Mouse (Mus musculus): Measurements from ENCODE around the gene Parvb.
A peak's percentile ranks its signal among the peaks of the same experiment; 100 is the strongest.

The Parvb gene

DNA sequence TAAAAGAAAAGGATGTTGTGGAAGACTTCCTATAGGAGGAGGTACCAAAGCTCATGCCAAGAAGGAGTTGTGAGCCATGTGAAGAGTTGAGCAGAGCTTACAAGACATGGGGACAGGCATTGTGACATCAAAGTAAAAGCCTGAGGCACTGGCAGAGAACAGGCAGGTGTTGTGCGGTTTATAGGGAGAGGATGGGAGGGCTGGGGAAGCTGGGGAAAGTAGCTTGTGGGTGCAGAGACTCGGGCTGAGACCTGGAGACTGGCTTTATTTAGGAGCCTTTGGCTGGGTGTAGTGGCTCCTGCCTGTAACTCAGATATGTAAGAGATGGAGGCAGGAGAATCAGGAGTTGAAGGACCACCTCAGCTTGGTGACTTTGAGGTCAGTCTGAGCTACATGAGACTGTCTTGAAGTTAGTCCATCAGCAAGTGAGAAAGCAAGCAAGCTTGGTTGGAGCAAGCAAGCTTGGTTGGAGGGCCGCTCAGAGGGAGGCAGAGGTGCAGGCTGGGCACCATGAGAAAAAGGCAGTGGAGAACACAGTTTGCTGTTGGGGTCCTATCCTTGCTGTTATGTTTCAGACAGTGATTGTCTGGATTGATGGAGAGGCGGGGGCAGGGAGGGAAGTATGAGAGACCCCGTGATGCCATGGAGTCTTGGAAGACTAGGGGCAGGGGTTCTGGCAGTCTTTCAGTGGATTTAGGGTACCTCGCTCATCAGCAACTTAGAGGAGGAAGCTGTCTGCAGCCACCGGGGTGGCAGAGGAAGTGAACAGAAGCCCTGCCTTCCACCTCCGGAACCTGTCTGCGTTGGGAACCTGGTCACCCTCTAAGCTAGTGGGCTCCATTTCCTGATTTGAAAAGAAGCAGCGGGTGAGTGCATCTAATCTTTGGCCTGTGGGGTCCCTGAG, 92.4 kb downstream of the Parvb start, which contains the start of gene Parvg:
Parvg (plus strand) TSS at position 61 of the 904 bp plus-strand sequence.
- ATAC-seq (ENCODE audit: low TSS enrichment) = no peak

DNA sequence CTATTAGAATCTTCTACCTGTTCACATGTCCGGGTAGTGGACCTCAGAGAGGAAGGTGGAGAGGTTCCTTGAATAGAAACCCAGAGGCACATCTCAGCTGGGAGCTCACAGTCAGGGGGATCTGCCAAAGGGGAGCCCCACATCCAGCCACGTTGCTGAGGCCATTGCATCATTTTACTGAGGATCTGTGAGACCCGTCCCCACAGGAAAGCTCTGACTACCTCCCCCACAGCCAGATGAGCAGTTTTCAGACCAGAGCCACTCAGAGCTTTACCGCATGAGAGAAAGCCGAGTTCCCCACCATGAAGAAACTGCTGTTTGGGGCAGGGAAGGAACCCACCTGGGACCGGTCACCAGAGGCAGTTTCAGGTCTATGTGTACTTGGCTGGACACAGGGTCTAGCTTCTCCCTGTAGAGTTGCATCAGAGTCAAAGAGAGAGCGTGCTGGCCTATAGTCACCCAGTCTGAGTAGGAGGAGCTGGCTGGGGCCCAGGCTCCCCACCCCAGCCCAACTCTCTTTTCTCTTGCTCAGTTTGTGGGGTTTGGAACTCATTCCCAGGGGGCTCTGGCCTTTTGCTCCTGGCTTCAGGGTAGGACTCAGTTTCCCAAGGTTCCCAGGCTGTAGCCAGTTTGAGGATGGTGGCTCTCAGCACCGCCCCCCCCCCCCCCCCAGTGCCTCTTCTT, 93.2 kb downstream of the Parvb start:
- no peak for ATAC-seq (ENCODE audit: low TSS enrichment)

DNA sequence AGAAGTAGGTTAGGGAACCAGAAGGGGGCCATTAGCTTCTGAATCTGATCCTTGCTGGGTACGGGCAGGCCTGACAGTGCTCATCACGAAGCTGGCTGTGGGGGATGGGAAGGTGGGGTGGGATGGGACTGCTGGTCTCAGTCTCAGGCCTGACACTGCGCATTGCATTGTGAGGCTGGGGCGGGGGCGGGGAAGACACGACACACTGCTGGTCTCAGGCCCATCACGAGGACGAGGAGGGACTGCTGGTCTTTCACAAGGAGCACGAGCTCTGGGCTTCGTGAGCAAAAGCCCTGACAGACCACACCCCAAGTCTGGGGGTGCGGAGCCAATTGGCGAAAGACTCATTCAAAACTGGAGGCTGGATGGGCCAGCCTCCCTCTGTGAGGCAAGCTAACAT, 93.9 kb downstream of the Parvb start:
- ATAC-seq (ENCODE audit: low TSS enrichment) = no peak

DNA sequence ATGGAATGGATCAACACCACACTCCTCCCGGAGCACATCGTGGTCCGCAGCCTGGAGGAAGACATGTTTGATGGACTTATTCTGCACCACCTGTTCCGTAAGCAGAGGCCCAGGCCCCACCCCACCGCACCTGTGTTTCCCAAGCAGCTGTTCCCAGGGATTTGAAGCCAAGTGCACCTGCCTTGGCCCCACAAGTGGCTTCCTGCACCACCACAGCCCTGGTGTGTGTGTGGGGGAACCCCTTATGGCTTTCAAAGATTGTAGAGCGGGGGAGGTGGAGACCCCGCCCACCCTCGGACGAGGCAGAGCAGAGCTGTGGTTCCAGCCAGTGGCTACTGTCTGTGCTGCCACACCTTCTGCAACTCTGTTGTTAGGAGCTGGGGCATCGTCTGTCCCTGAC, 97.0 kb downstream of the Parvb start:
- no peak for ATAC-seq (ENCODE audit: low TSS enrichment)

DNA sequence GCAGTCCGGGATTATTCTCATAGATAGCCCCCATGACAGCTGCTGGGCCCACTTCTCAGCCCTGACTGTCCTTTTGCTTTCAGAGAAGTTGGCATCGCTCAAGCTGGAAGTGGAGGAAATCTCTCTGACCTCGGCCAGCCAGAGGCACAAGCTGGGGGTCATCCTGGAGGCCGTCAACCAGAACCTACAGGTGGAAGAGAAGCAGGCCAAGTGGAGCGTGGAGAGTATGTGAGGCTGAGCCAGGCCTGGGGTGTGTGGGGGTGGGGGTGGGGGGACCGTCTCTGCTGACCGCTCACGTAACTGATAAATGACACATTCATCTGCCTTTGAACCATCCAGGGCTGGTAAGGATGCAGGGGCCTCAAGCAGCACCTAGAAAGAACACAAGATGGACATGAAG, 98.1 kb downstream of the Parvb start:
- ATAC-seq (ENCODE audit: low TSS enrichment) = no peak

DNA sequence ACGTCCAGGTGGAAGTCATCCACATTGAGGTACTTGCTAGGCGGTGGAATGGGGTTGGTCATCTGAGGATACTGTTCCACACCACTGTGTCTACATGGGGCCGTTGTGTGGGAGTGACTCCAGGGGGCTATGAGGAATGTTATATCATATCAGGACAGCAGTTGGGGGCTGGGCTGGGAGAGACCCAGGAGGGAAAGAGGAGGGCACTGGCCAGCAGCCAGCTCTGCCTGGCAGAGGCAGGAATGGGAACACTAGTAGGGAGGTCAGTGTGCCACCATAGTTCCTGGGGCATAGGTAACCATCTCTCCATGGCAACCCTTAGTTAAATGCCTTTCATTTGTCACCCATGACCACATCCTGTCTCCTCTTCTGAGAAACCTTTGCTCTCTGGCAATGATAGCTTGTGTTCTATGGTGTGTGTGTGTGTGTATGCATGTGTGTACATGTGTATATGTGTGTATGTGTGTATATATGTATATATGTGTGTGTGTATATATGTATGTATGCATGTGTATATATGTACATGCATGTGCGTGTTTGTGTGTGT, 99.3 kb downstream of the Parvb start:
- no peak for ATAC-seq (ENCODE audit: low TSS enrichment)

DNA sequence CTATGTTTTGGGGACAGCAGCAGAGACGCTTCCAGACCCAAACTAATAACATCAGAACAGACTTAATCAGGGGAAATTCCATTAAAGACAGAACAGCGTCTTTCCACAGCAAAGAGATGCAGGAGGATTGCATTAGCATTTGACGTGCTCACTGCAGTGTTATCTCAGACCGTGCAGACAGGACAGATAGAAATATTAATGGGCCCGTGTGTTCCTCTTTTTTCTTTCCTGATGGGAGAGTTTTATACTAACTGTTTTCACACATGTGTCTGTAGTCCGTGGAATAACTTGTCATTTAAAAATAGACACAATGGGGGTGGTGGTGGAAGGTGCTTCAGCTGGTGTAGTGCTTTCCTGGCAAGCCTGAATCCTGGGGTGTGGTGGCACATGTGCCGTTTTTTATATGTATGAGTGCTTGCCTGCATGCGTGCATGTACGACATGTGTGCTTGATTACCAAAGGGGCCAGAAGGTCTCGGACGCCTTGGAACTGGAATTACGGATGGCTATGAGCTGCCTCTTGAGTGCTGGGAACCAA, 104.5 kb downstream of the Parvb start:
- ATAC-seq (ENCODE audit: low TSS enrichment) = peak; percentile 50

DNA sequence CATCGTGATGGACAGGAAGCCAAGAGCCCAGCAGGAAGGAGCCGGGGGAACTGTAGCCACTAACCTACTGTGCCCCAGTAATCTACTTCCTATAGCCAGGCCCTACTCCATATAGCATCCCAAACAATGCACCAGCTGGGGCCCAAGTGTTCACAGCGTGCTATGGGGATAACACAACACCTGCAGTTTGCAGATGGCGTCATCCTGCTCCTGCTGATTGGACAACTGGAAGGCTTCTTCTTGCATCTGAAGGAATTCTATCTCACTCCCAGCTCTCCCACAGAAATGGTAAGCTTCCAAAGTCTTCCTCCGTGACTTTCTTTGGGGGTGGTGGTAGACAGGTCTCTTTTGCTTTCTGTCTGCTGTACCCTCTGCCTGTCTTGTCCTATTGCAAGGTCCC, 105.8 kb downstream of the Parvb start:
- peak; percentile 73; the same call in 1 of the 2 replicates for ATAC-seq (ENCODE audit: low TSS enrichment)

DNA sequence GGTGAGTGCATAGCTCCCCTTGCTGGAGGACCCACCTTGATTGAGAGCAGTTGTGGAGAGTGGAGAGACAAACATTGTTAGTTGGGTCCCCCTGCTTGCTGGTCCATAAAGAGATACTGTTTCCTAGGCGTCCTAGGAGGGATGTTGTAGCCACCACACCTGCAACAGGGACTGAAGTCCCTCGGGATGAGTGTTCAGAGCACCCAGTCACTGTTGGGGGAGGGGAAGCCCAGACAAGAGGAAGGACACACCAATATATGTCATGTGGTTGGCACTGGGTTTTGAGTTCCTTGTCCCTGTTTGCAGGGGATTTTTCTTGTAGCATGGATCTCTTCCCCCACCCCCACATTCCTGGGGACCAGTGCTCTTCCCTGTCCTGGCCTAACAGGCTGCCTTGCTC, 109.1 kb downstream of the Parvb start:
- ATAC-seq (ENCODE audit: low TSS enrichment) = no peak

DNA sequence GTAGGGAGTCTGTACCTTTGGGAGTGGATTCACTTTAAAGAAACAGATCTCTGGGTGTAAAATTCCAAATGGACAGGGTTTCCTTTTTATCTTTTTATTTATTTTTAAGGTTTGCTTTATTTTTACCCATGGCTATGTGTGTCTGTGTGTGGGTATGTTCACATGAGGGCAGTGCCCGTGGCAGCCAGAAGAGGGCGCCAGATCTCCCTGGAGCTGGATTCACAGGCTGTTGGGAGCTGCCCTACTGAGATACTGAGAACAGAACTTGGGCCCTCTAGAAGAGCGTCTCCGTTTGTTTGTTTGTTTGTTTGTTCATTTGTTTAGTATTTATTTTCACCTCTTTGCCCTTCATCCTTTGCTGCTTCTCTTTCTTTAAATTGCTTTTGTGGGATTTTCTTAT, 116.9 kb downstream of the Parvb start:
- no peak for ATAC-seq (ENCODE audit: low TSS enrichment)

DNA sequence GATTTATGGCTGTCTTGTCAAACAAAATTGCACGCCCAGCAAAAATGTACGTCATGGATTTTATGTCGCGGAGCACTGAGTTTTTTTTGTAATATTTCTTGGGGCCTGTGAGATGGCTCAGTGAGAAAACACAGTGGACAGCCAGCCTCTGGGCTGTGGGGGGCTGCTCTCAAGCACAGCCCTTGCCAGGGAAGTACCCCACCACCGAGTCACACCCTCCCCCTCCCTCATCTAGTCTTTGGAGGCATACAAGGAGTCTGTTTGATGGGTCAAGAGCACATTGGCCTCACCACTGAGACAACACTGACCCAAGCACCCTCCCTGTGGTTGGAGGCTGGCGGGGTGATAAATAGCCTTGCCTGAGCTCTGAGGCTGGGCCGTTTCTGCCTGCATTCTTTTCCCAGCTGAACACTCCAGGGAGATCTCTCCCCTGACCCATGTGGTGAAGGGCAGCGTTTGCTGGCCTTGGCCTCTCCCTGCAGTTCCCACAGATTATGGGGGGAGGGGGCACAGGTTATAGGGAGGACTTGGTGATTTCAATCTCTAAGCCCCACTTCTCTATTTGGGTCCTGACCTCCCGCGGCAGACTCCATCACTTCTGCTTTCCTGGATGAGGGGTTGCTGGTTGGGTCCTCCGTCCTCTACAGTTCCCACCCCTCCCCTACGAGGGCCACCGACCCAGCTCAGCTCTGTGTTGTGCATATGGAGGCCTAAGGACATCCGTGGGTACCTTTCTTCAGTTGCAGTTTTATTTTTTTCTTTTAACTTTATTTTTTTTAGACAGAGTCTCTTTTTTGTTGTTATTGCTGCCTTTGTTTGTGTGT, 118.3 kb downstream of the Parvb start:
- ATAC-seq (ENCODE audit: low TSS enrichment) = no peak

DNA sequence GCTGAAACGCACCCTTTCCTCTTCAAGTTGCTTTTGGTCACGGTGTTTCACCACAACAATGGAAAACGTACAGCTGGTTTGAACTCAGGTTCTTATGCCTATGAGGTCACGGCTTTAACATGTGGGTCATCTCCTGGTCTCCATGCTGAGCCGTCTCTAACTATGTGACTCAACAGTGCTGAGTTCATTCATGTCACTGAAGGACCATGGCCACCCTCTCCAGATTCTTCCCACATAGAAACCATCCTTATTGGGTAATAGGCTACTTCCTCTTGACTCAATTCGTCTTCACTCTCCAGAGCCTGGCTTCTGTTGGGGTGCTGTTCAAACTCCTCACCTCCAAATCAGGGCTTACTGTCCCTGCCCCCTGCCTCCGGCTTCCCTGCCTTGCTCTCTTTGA, 119.5 kb downstream of the Parvb start:
- no peak for ATAC-seq (ENCODE audit: low TSS enrichment)

DNA sequence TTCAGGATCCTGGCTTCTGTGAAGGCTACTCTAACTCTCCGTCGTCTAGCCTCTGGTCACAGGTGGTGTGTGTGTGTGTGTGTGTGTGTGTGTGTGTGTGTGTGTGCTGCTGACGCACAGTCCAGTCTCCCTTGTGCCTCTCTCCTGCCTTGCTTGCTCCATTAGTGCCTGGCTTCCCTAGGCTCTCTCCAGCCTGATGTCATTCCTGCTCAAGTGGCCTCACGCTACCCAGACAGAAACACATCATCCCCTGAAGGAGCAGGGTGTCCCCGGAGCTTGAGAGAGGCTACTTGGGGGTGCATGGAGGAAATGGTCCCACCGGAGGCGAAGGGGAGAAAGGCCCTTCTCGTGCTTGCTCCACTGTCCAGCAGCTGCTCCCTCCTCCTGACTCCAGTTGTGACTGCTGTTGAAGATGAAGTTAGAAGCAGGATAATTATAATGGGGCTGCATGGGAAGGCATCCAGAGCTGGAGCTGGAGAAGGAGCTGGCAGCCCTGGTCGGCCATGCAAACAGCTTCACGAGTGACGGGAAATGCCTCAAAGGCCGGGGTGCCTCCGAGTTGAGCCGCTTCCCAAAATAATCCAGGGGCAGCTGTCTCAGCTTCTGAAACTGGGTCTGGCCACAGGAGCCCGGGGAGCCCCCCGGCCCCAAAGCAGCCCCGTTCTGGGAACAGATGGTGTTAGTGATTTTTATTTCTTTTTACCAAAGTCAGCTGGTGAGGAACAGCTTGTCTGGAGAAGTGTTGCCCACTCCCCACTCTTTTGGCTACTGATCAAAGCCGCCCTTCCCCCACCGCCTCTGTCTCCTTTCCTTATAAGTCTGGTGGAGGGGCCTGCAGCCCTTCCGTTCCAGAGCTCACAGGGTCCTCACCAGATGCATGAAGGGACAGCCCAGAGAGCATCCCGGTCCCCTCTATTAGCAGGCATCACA, 120.3 kb downstream of the Parvb start:
- ATAC-seq (ENCODE audit: low TSS enrichment) = 0 out of 2 replicates have a peak, but pooled peaks have one; percentile 44

DNA sequence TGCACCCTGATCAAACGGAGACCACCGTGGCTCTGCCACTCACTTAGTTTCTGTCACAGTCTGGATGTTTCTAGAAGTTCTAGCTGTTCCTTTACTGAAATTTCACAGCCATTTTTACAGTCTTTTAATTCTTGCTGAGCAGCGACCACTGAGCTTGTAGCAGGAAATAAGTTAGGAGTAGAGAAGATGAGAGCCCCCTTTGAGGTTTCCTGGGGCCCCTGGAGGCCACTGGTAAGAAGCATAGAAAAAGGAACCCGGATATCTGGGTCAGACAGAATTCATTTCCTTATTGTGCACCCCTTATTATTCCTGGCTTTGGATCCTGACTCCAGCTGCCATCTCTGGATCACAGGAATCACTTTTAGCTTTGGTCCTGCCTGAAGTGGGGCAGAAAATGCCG, 123.2 kb downstream of the Parvb start:
- ATAC-seq (ENCODE audit: low TSS enrichment) = no peak

DNA sequence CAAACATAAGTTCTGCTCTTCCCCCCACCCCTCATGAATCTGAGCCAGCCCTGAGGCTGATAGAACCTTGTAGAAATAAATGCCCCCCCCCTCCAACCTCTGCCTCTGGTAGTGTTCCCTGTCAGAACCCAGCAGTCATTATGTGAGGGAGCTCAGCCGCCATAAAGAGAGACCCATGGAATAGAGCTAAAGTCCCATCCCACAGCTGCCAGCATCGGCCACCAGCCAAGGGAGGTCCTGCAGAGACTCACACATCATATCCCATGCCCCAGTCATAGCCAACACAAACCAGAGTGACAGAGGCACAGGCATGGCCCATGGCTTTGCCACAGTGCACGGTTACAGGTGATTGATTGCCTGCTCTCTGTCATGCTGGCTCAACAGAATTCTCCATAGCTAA, 132.9 kb downstream of the Parvb start:
- no peak for ATAC-seq (ENCODE audit: low TSS enrichment)

All from frontal cortex, adult (tissue).